Mouse (Mus musculus): ENCODE measurements around the gene Nqo2. TPM values are rescaled to one million over a fixed set of nuclear protein-coding genes. Genes with fewer than 3 reads are reported as not detected.

Gene Nqo2
- total RNA-seq (2023): 1.6 TPM

DNA sequence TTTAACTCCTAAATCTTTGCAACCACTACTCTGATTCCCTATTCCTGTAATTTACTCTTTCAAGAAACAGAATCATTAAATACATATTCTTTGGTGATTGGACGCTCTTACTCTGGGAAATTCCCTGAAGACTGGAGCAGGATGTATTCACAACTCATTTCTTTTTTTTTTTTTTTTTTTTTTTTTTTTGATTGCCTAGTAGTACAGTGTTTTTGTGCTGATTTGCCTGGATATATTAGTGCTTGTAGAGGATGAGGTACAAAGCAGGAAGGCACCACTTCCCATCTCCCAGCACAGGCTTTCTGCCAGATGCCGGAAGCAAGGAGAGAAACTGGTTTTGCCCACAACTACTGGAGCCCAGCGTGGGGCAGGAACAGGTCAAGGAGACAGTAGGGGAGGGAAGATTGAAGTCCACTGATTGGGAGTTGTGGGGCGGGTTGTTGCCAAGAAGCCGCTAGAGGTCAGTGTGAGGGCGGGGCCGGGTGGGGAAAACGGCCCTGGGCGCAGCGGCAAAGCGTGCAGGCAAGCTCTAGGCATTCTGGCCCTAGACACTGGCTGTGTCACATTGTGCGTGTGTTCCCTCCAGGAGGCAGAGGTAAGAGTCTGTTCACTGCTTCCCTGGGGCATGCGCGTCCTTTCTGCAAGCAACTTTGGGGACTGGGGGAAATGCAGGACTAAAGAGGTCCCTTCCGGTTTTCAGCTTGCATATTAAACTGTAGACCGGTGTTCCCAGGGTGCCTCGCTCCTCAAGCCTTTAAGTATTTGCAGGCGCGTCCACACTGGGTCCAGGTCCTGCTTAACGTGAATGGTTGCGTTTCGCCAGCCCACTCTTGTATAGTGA is at the start of gene Nqo2:
Gene Nqo2, plus strand, starts transcription at position 482 of the 841 bp plus-strand sequence.

DNA sequence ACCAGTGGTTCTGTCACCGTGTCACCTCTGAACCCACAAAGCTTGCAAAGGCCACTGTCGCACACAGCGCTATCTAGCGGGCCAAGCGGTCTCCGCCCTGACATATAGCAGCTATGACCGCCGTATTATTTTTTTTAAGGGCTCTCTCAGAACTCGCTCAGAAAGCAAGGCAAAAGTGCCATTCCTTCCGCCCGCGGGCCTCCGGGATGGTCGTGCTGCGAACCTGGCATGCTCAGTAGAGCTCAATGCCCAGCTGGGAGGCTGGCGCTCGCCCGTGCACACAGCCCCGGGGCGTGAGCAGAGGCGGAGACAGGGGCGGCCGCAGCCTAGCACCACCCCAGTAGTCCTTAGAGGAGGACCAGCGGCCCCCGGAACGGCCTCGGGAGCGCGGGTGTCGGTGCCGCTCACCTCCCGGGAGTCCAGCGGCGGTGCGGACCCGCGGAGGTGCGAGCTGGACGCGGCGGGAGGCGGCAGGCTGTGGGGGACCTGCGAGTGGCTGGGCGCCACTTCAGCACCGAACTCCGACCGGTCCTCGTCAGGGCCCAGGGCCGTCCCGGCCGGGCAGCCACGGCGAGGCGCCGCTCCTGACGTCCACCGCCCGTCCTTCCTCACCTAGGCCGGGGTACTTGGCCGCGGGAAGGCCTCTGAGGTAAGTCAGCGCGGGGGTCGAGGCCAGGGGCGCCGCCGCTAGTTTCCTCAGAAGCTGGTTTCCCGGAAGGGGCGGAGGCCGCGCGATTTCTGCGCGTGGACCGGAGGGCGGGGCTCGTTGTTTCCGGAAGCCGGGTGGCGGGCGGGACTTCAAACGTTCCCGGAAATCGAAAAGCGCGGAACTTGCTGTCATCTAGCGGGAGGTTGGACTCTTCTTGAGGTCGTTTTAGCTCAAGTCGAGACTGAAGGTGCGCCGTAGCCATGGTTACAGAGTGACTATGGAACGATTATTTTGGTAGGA is 37.8 kb downstream of the Nqo2 start, which contains the start of the genes Ripk1 and Serpinb6a:
Gene Ripk1, plus strand, starts transcription at position 306 of the 949 bp plus-strand sequence.
Gene Serpinb6a, minus strand, starts transcription at position 737 of the 949 bp plus-strand sequence.

DNA sequence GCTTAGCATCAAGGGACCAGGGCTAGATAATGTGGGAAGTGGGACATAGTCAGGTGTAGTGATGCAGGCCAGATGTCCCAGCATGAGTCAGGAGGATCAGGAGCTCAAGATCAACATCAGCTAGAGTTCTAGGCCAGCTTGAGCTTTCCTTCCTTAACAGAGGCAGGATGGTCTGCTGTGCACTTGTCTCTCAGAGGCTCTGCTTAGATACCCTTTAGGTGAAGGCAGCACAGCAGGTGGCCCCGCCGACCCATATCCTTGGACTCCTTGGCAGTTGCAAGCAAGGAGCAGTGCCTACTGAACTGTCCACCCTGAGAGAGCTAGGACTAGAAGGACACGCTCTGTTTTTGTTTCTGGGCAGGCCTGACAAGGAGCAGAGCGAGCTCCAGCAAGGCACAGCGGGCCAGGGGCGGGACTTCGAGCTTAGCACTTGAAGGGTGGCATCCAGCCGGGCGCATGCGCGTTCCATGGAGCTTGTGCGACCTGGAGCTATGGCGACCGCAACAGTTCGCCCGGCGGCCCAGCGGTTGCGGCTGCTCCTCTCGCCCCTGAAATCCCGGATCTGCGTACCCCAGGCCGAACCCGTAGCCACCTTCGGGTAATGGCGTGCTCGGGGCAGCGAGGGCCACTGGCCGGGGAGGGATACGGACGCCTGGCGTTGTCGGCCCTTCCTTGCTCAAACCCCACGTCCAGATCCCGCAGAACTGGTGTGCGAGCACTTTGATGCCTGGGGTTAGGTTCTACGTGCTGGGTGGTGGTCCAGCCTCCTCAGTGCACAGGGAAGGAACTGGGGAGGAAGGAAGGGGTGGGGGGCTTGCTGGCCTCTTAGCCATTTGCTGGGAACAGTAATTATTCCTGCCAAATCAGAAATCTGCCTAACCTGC is 72.9 kb downstream of the Nqo2 start, which contains the start of gene Bphl:
Gene Bphl, plus strand, starts transcription at position 426 of the 884 bp plus-strand sequence.

Other genes starting within 250 kb of the Nqo2 start
- gene Serpinb6e, start 121.3 kb upstream of the Nqo2 start, total RNA-seq (2023): not detected
- gene Serpinb6c, start 59.0 kb upstream of the Nqo2 start, total RNA-seq (2023): not detected
- gene Ripk1, start 37.7 kb downstream of the Nqo2 start, total RNA-seq (2023): 72.5 TPM
- 27.6 TPM for gene Serpinb6a, start 38.1 kb downstream of the Nqo2 start, total RNA-seq (2023)
- gene Bphl, start 72.9 kb downstream of the Nqo2 start, total RNA-seq (2023): 16.6 TPM
- gene Tubb2a, start 113.3 kb downstream of the Nqo2 start, total RNA-seq (2023): 63.5 TPM
- gene Tubb2b, start 165.8 kb downstream of the Nqo2 start, total RNA-seq (2023): 3.5 TPM
- gene Psmg4, start 198.3 kb downstream of the Nqo2 start, total RNA-seq (2023): 36.6 TPM

Data from CD4-positive naive resting alpha-beta T cell, adult 76 days (primary cell).